Mouse (Mus musculus) intestine, embryonic 14.5 days (tissue): ENCODE measurements around the gene Kcnj4. TPM values are rescaled to one million over a fixed set of nuclear protein-coding genes. Genes with fewer than 3 reads are reported as not detected.
"Not testable (repeated sequence)": the region's sequence is repeated elsewhere in the genome, so short reads cannot be mapped to it uniquely, and the experiment has no call there.

Experiments
- ATAC-seq: fragments of 200-750 bp; cut with Nextera tagmentation; replicated peaks from 2 replicates; pipeline ENCODE4 v1.8.0; 2017; ENCODE audit warnings: low read depth, moderate number of reproducible peaks, moderate TSS enrichment, moderate library complexity; ENCODE audit not compliant: low FRiP score, low TSS enrichment
- DNase-seq: peaks from one replicate; pipeline ENCODE4 v3.0.0-alpha.2; 2018; ENCODE audit warnings: low spot score
- H3K27ac ChIP-seq: fragments of 300-500 bp; sonication (generic); 2 replicates; pipeline ENCODE4 v1.5.1; 2014; ENCODE audit warnings: low read depth, mild to moderate bottlenecking, control low read depth
- H3K27me3 ChIP-seq: fragments of 300-500 bp; sonication (generic); replicated peaks from 2 replicates; pipeline ENCODE4 v1.6.1; 2014; ENCODE audit warnings: low read length, control low read depth; ENCODE audit not compliant: control insufficient read depth, insufficient read depth
- H3K36me3 ChIP-seq: fragments of 300-500 bp; sonication (generic); 2 replicates; pipeline ENCODE4 v1.6.1; 2014; ENCODE audit warnings: low read length, control low read depth; ENCODE audit not compliant: control insufficient read depth, insufficient read depth
- H3K4me1 ChIP-seq: fragments of 300-500 bp; sonication (generic); replicated peaks from 2 replicates; pipeline ENCODE4 v1.6.1; 2014; ENCODE audit warnings: low read length, control low read depth, mixed read lengths; ENCODE audit not compliant: control insufficient read depth, insufficient read depth
- H3K4me2 ChIP-seq: fragments of 300-500 bp; sonication (generic); 2 replicates; pipeline ENCODE4 v1.6.1; 2014; ENCODE audit warnings: low read length
- H3K4me3 ChIP-seq: fragments of 300-500 bp; sonication (generic); 2 replicates; pipeline ENCODE4 v1.5.1; 2014; ENCODE audit warnings: low read depth, low read length, control low read depth, mixed read lengths
- H3K9ac ChIP-seq: fragments of 300-500 bp; sonication (generic); 2 replicates; pipeline ENCODE4 v1.6.1; 2014; ENCODE audit warnings: mild to moderate bottlenecking, low read length
- H3K9me3 ChIP-seq: fragments of 300-500 bp; sonication (generic); 2 replicates; pipeline ENCODE4 v1.6.1; 2016; ENCODE audit warnings: low read length, control low read depth; ENCODE audit not compliant: control insufficient read depth
- WGBS: fragments of 180-500 bp; shearing (Covaris S2); extraction: QIAGEN DNeasy Blood & Tissue Kit; methylation state at CpG from one replicate; pipeline ENCODE4 v1.1.7; 2014; 5-methylcytosine and 5-hydroxymethylcytosine counted together
- polyA plus RNA-seq: library from polyadenylated mRNA; unstranded; fragments of >200 nt; fragmentation: Nextera tagmentation; extraction: Ambion mirVana; gene quantifications from 2 replicates; pipeline ENCODE4 v1.2.1, GENCODE M21; 2014

Gene Kcnj4
- polyA plus RNA-seq, 1 experiment from 2014 or later: 0.08 TPM

GRCm38 (mm10) chr15:79473638-79474355, 31.2 kb downstream of the Kcnj4 start:
- no peaks in the 10 kb centered on the region for H3K9me3 ChIP-seq
- ATAC-seq (no peak), DNase-seq (no peak)
- H3K27ac ChIP-seq: no peak overlapping the region
- no peak overlapping the region for H3K9ac ChIP-seq
- no peaks in the 10 kb centered on the region for H3K4me1 ChIP-seq
- no peaks in the 10 kb centered on the region for H3K36me3 ChIP-seq
- H3K4me2 ChIP-seq: no peak overlapping the region
- WGBS: 55% methylated on average over 12 of the region's 12 CpGs
- no peak overlapping the region for H3K4me3 ChIP-seq
- H3K27me3 ChIP-seq: 0 out of 2 replicates have a peak, but pooled peaks cover 3% of the 10 kb centered on the region

GRCm38 (mm10) chr15:79473042-79473441, 32.0 kb downstream of the Kcnj4 start:
- no peak overlapping the region for H3K4me2 ChIP-seq
- 83% methylated on average over 5 of the region's 5 CpGs for WGBS

GRCm38 (mm10) chr15:79471095-79471494, 33.9 kb downstream of the Kcnj4 start:
- DNase-seq (no peak), ATAC-seq (no peak)
- 48% methylated on average over 10 of the region's 10 CpGs for WGBS
- Histone ChIP-seq H3K4me3 (no peak overlapping the region), H3K27me3 (no peaks in the 10 kb centered on the region), H3K4me2 (no peak overlapping the region), H3K9ac (no peak overlapping the region), H3K4me1 (no peaks in the 10 kb centered on the region), H3K9me3 (no peaks in the 10 kb centered on the region), H3K36me3 (no peaks in the 10 kb centered on the region), H3K27ac (no peak overlapping the region)

More at GRCm38 (mm10) chr15:79473042-79473441, 32.0 kb downstream of the Kcnj4 start:
- DNase-seq (no peak), ATAC-seq (no peak)
- Histone ChIP-seq H3K9ac (no peak overlapping the region), H3K9me3 (no peaks in the 10 kb centered on the region), H3K36me3 (no peaks in the 10 kb centered on the region), H3K4me3 (no peak overlapping the region), H3K27me3 (no peaks in the 10 kb centered on the region), H3K27ac (no peak overlapping the region), H3K4me1 (no peaks in the 10 kb centered on the region)

GRCm38 (mm10) chr15:79470583-79470982, 34.5 kb downstream of the Kcnj4 start:
- Histone ChIP-seq H3K9me3 (no peaks in the 10 kb centered on the region), H3K4me1 (no peaks in the 10 kb centered on the region), H3K27me3 (no peaks in the 10 kb centered on the region), H3K27ac (no peak overlapping the region), H3K36me3 (no peaks in the 10 kb centered on the region), H3K4me3 (no peak overlapping the region), H3K9ac (no peak overlapping the region), H3K4me2 (peak overlapping the region; percentile 12; the same call in 1 of the 2 replicates)
- WGBS: 26% methylated on average over 17 of the region's 17 CpGs
- no peak for DNase-seq
- no peak for ATAC-seq

GRCm38 (mm10) chr15:79469577-79469976, 35.5 kb downstream of the Kcnj4 start:
- no peak overlapping the region for H3K9ac ChIP-seq
- H3K36me3 ChIP-seq: no peaks in the 10 kb centered on the region
- no peaks in the 10 kb centered on the region for H3K9me3 ChIP-seq
- no peaks in the 10 kb centered on the region for H3K4me1 ChIP-seq
- DNase-seq (no peak), ATAC-seq (no peak)
- H3K4me3 ChIP-seq: no peak overlapping the region
- H3K27ac ChIP-seq: no peak overlapping the region
- H3K4me2 ChIP-seq: no peak overlapping the region
- 69% methylated on average over 5 of the region's 5 CpGs for WGBS
- no peaks in the 10 kb centered on the region for H3K27me3 ChIP-seq

- Histone ChIP-seq H3K27me3 (no peaks in the 10 kb centered on the region), H3K4me1 (no peaks in the 10 kb centered on the region), H3K9ac (no peak overlapping the region), H3K27ac (no peak overlapping the region), H3K9me3 (no peaks in the 10 kb centered on the region), H3K4me2 (no peak overlapping the region), H3K4me3 (no peak overlapping the region), H3K36me3 (no peaks in the 10 kb centered on the region)
- ATAC-seq: peak; percentile 85
- WGBS: 5% methylated on average over 18 of the region's 18 CpGs
- DNase-seq: peak; percentile 95
Measured at GRCm38 (mm10) chr15:79466601-79467286, 38.3 kb downstream of the Kcnj4 start.

GRCm38 (mm10) chr15:79456546-79456945, 48.5 kb downstream of the Kcnj4 start:
- no peak for DNase-seq
- 0 out of 2 replicates have a peak overlapping the region, but pooled peaks have one; percentile 11 for H3K27ac ChIP-seq
- WGBS: 66% methylated on average over 6 of the region's 6 CpGs
- H3K9ac ChIP-seq: no peak overlapping the region
- H3K4me2 ChIP-seq: no peak overlapping the region
- ATAC-seq: no peak
- peaks cover 11% of the 10 kb centered on the region; the same call in 1 of the 2 replicates for H3K4me1 ChIP-seq
- no peaks in the 10 kb centered on the region for H3K27me3 ChIP-seq
- H3K9me3 ChIP-seq: no peaks in the 10 kb centered on the region
- no peak overlapping the region for H3K4me3 ChIP-seq
- H3K36me3 ChIP-seq: no peaks in the 10 kb centered on the region

GRCm38 (mm10) chr15:79456104-79456503, 48.9 kb downstream of the Kcnj4 start:
- not testable (repeated sequence) for H3K9me3 ChIP-seq, H3K27ac ChIP-seq, H3K9ac ChIP-seq, H3K27me3 ChIP-seq, H3K4me3 ChIP-seq, ATAC-seq, DNase-seq, H3K36me3 ChIP-seq
- 54% methylated on average over 6 of the region's 6 CpGs for WGBS
- Histone ChIP-seq H3K4me1 (peaks cover 11% of the 10 kb centered on the region; the same call in 1 of the 2 replicates), H3K4me2 (peak overlapping the region; percentile 71; the same call in 1 of the 2 replicates)
